Comparison of ENCODE assay signal across 19 mouse cellular contexts in genomic region chr16:28936181-28936792, GRCm38 (mm10). TPM values are rescaled to one million over a fixed set of nuclear protein-coding genes. Genes with fewer than 3 reads are reported as not detected.
DNase-seq lines count a peak whose midpoint lies in the region; ATAC-seq and TF ChIP-seq lines count a peak whose summit lies in the region.
"Had no signal": no experiment of that assay in that cellular context is flagged by ENCODE, and none has a peak within 500 bp of the region (broad histone marks: within the 10 kb centered on the region; RNA-seq: fewer than 3 reads in every experiment).

No protein-coding gene starts in this region.

- no peak for TF ChIP-seq CTCF in hindbrain, postnatal 0 days (IDR thresholded peaks at IDR 0.05; ENCODE audit: low read depth)

- no peak overlapping the region for H3K4me2 ChIP-seq in hindbrain, embryonic 11.5 days (replicated peaks; ENCODE audit: low read depth, low read length)
- no peak overlapping the region for H3K4me2 ChIP-seq in hindbrain, postnatal 0 days (ENCODE audit: low read depth, low read length)
- no peak overlapping the region for H3K4me2 ChIP-seq in limb, embryonic 12.5 days
- H3K4me2 ChIP-seq in liver, embryonic 11.5 days: no peak overlapping the region
- H3K4me2 ChIP-seq: forebrain, embryonic 15.5 days; limb, embryonic 15.5 days; neural tube, embryonic 12.5 days had no signal

- no peak overlapping the region for H3K9ac ChIP-seq in hindbrain, embryonic 11.5 days (ENCODE audit: low read depth, low read length)
- no peak overlapping the region for H3K9ac ChIP-seq in hindbrain, postnatal 0 days (replicated peaks; ENCODE audit: low read length)
- no peak overlapping the region for H3K9ac ChIP-seq in limb, embryonic 12.5 days (replicated peaks)
- no peak overlapping the region for H3K9ac ChIP-seq in liver, embryonic 11.5 days (ENCODE audit: low read depth, low read length)
- H3K9ac ChIP-seq: forebrain, embryonic 15.5 days; limb, embryonic 15.5 days; neural tube, embryonic 12.5 days had no signal

- no peaks in the 10 kb centered on the region for H3K9me3 ChIP-seq in hindbrain, embryonic 11.5 days (ENCODE audit: control insufficient read depth, low read length)
- no peaks in the 10 kb centered on the region for H3K9me3 ChIP-seq in hindbrain, postnatal 0 days (ENCODE audit: low read length)
- no peaks in the 10 kb centered on the region for H3K9me3 ChIP-seq in limb, embryonic 12.5 days
- no peaks in the 10 kb centered on the region for H3K9me3 ChIP-seq in liver, embryonic 11.5 days (ENCODE audit: control insufficient read depth, low read length)
- H3K9me3 ChIP-seq: forebrain, embryonic 15.5 days; heart, embryonic 10.5 days; limb, embryonic 15.5 days; neural tube, embryonic 12.5 days had no signal

- peak; percentile 35 for DNase-seq in hindbrain, embryonic 11.5 days (ENCODE audit: low spot score)
- DNase-seq in hindbrain, postnatal 0 days (ENCODE audit: low spot score): no peak
- DNase-seq in ES-CJ7 (ENCODE audit: low read depth, low spot score): peak; percentile 64
- peak; percentile 24 for DNase-seq in embryo, embryonic 11 days
- no peak for DNase-seq in liver, embryonic 11.5 days (ENCODE audit: low spot score)
- DNase-seq: cerebellum, adult 11-12 months; heart, postnatal 4 days; lung, adult 18-20 months; spleen, adult 18-20 months had no signal

- no peaks in the 10 kb centered on the region for H3K4me1 ChIP-seq in hindbrain, embryonic 11.5 days (replicated peaks; ENCODE audit: control insufficient read depth, insufficient read depth, low read length)
- no peaks in the 10 kb centered on the region for H3K4me1 ChIP-seq in hindbrain, postnatal 0 days (ENCODE audit: insufficient read depth, low read length)
- peaks cover 6% of the 10 kb centered on the region; the same call in 1 of the 2 replicates for H3K4me1 ChIP-seq in limb, embryonic 12.5 days (replicated peaks)
- no peaks in the 10 kb centered on the region for H3K4me1 ChIP-seq in liver, embryonic 11.5 days (replicated peaks; ENCODE audit: control insufficient read depth, insufficient read depth, low read length)
- H3K4me1 ChIP-seq: forebrain, embryonic 15.5 days; limb, embryonic 15.5 days; neural tube, embryonic 12.5 days had no signal

- H3K36me3 ChIP-seq in hindbrain, embryonic 11.5 days (ENCODE audit: control insufficient read depth, insufficient read depth, low read length): no peaks in the 10 kb centered on the region
- H3K36me3 ChIP-seq in hindbrain, postnatal 0 days (ENCODE audit: insufficient read depth, low read length): no peaks in the 10 kb centered on the region
- H3K36me3 ChIP-seq in limb, embryonic 12.5 days: no peaks in the 10 kb centered on the region
- no peaks in the 10 kb centered on the region for H3K36me3 ChIP-seq in liver, embryonic 11.5 days (ENCODE audit: control insufficient read depth, insufficient read depth, low read length)
- H3K36me3 ChIP-seq: forebrain, embryonic 15.5 days; heart, embryonic 10.5 days; limb, embryonic 15.5 days; neural tube, embryonic 12.5 days had no signal

- H3K4me3 ChIP-seq in hindbrain, embryonic 11.5 days (ENCODE audit: low read depth, low read length): no peak overlapping the region
- no peak overlapping the region for H3K4me3 ChIP-seq in hindbrain, postnatal 0 days (ENCODE audit: low read length)
- H3K4me3 ChIP-seq in limb, embryonic 12.5 days (replicated peaks): no peak overlapping the region
- H3K4me3 ChIP-seq in liver, embryonic 11.5 days (ENCODE audit: low read depth, low read length): no peak overlapping the region
- H3K4me3 ChIP-seq: erythroblast, embryonic 14.5 days; forebrain, embryonic 15.5 days; heart, embryonic 10.5 days; left cerebral cortex, adult 2 months; limb, embryonic 15.5 days; neural tube, embryonic 12.5 days had no signal

- no peaks in the 10 kb centered on the region for H3K27me3 ChIP-seq in hindbrain, embryonic 11.5 days (ENCODE audit: control insufficient read depth, insufficient read depth, low read length)
- H3K27me3 ChIP-seq in hindbrain, postnatal 0 days (ENCODE audit: insufficient read depth, low read length): no peaks in the 10 kb centered on the region
- peaks cover 2% of the 10 kb centered on the region; the same call in 1 of the 2 replicates for H3K27me3 ChIP-seq in limb, embryonic 12.5 days
- H3K27me3 ChIP-seq in liver, embryonic 11.5 days (replicated peaks; ENCODE audit: control insufficient read depth, insufficient read depth, low read length): peaks cover 3% of the 10 kb centered on the region; the same call in 1 of the 2 replicates
- H3K27me3 ChIP-seq: forebrain, embryonic 15.5 days; limb, embryonic 15.5 days had no signal

- WGBS in hindbrain, embryonic 11.5 days: 71% methylated on average over 7 of the region's 7 CpGs
- 72% methylated on average over 7 of the region's 7 CpGs for WGBS in hindbrain, postnatal 0 days
- 53% methylated on average over 7 of the region's 7 CpGs for WGBS in limb, embryonic 12.5 days
- WGBS in liver, embryonic 11.5 days: 62% methylated on average over 7 of the region's 7 CpGs

- no peak for ATAC-seq in hindbrain, embryonic 11.5 days (ENCODE audit: low FRiP score)
- no peak for ATAC-seq in hindbrain, postnatal 0 days
- ATAC-seq in limb, embryonic 12.5 days (ENCODE audit: insufficient number of reproducible peaks, insufficient read depth, low FRiP score, low TSS enrichment, low read depth): peak; percentile 52; the same call in 1 of the 2 replicates
- ATAC-seq in megakaryocyte progenitor cell, adult 5-6 weeks (replicated peaks; ENCODE audit: poor library complexity): no peak
- ATAC-seq in liver, embryonic 11.5 days (replicated peaks; ENCODE audit: low FRiP score): no peak
- ATAC-seq: forebrain, embryonic 15.5 days had no signal

- H3K27ac ChIP-seq in hindbrain, embryonic 11.5 days (ENCODE audit: low read depth, low read length): no peak overlapping the region
- H3K27ac ChIP-seq in hindbrain, postnatal 0 days: no peak overlapping the region
- no peak overlapping the region for H3K27ac ChIP-seq in limb, embryonic 12.5 days
- H3K27ac ChIP-seq in liver, embryonic 11.5 days (ENCODE audit: low read depth, low read length): no peak overlapping the region
- H3K27ac ChIP-seq: forebrain, embryonic 15.5 days; heart, embryonic 10.5 days; kidney, postnatal 0 days; left cerebral cortex, adult 2 months; limb, embryonic 15.5 days; macrophage; neural tube, embryonic 12.5 days had no signal

RNA-seq across cellular contexts. Expression of gene Mb21d2, which starts 6.8 kb away (rescaled TPM):
- polyA plus RNA-seq in hindbrain, embryonic 11.5 days (2014; fragmentation: Nextera tagmentation; extraction: Ambion mirVana): 8.6 and 9.5 TPM in 2 replicates
- total RNA-seq in hindbrain, postnatal 0 days (2014; rRNA removed): 62.3 and 69.5 TPM in 2 replicates
- polyA plus RNA-seq in hindbrain, postnatal 0 days (2015; fragmentation: Nextera tagmentation; extraction: Ambion mirVana): 19.9 and 21.4 TPM in 2 replicates
- 7.9 and 9.6 TPM in 2 replicates for polyA plus RNA-seq in limb, embryonic 12.5 days (2016; fragmentation: Nextera tagmentation; extraction: Ambion mirVana)
- total RNA-seq in megakaryocyte progenitor cell, adult 5-6 weeks (2015): not detected in 2 replicates
- 0.24 TPM in 1 of 2 replicates, not detected in the other for total RNA-seq in megakaryocyte progenitor cell, adult 5-6 weeks (2017)
- polyA plus RNA-seq in liver, embryonic 11.5 days (2014; fragmentation: Nextera tagmentation; extraction: Ambion mirVana): 4.2 and 4.7 TPM in 2 replicates
- polyA plus RNA-seq: erythroblast, embryonic 14.5 days had no signal

Comparison
In these comparisons a context has a peak if more than half of its experiments do, and no peak if none do; other contexts are left out.
1. DNase-seq: peak in hindbrain, embryonic 11.5 days (single experiment), ES-CJ7 (single experiment) and embryo, embryonic 11 days (single experiment); none in hindbrain, postnatal 0 days (single experiment) and liver, embryonic 11.5 days (single experiment).